In the genomic region with DNA sequence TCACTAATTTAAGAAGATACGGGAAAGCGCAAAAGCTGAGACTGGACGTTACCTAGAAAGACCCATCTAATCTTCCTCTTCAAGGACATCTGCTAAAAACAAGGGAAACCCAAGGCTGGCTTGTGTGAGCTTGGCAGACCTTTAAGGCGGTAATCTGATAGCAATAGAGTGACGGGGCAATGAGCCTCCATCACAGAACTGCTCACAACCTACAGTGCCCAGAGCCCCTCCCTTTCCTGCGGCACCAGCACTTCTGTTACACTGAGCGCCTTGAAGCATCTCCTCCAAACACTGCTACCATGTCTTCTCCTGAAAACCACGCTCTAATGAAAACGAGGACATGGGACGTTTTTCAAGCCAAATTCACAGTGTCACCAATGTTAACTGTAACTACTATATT, we compare ENCODE assay signal across 19 mouse cellular contexts.
A peak's percentile ranks its signal among the peaks of the same experiment; 100 is the strongest.
DNase-seq lines count a peak whose midpoint lies in the region; ATAC-seq lines count a peak whose summit lies in the region.
"Had no signal": no experiment of that assay in that cellular context is flagged by ENCODE, and none has a peak within 500 bp of the region (broad histone marks: within the 10 kb centered on the region; RNA-seq: fewer than 3 reads in every experiment).

No protein-coding gene starts in this region.

- peaks cover 44% of the 10 kb centered on the region for H3K4me1 ChIP-seq in hindbrain, embryonic 14.5 days (replicated peaks; ENCODE audit: control insufficient read depth, insufficient read depth, low read length)
- no peaks in the 10 kb centered on the region; the same call in 1 of the 2 replicates for H3K4me1 ChIP-seq in hindbrain, embryonic 11.5 days (replicated peaks; ENCODE audit: control insufficient read depth, insufficient read depth, low read length)
- H3K4me1 ChIP-seq in midbrain, embryonic 11.5 days (ENCODE audit: control insufficient read depth, insufficient read depth, low read length): no peaks in the 10 kb centered on the region
- peaks cover 19% of the 10 kb centered on the region for H3K4me1 ChIP-seq in midbrain, embryonic 14.5 days (ENCODE audit: control insufficient read depth, insufficient read depth, low read length)
- peaks cover 18% of the 10 kb centered on the region for H3K4me1 ChIP-seq in embryonic facial prominence, embryonic 14.5 days (ENCODE audit: control insufficient read depth, insufficient read depth, low read length)

- H3K9me3 ChIP-seq in hindbrain, embryonic 14.5 days (ENCODE audit: control insufficient read depth, low read length): no peaks in the 10 kb centered on the region
- no peaks in the 10 kb centered on the region for H3K9me3 ChIP-seq in hindbrain, embryonic 11.5 days (ENCODE audit: control insufficient read depth, low read length)
- no peaks in the 10 kb centered on the region for H3K9me3 ChIP-seq in midbrain, embryonic 11.5 days (ENCODE audit: control insufficient read depth, low read length)
- no peaks in the 10 kb centered on the region for H3K9me3 ChIP-seq in midbrain, embryonic 14.5 days (ENCODE audit: control insufficient read depth, low read length)
- no peaks in the 10 kb centered on the region for H3K9me3 ChIP-seq in embryonic facial prominence, embryonic 14.5 days (ENCODE audit: control insufficient read depth, low read length)
- H3K9me3 ChIP-seq: heart, embryonic 10.5 days; hindbrain, embryonic 10.5 days; stomach, embryonic 15.5 days had no signal

- no peak overlapping the region for H3K4me2 ChIP-seq in hindbrain, embryonic 14.5 days (replicated peaks)
- H3K4me2 ChIP-seq in hindbrain, embryonic 11.5 days (replicated peaks; ENCODE audit: low read depth, low read length): no peak overlapping the region
- H3K4me2 ChIP-seq in midbrain, embryonic 11.5 days: no peak overlapping the region
- H3K4me2 ChIP-seq in midbrain, embryonic 14.5 days (ENCODE audit: low read length): no peak overlapping the region
- no peak overlapping the region for H3K4me2 ChIP-seq in embryonic facial prominence, embryonic 14.5 days (ENCODE audit: low read depth, low read length)
- H3K4me2 ChIP-seq: liver, embryonic 11.5 days; stomach, embryonic 15.5 days had no signal

- 69% methylated on average over 10 of the region's 10 CpGs for WGBS in hindbrain, embryonic 14.5 days
- WGBS in hindbrain, embryonic 11.5 days: 71% methylated on average over 10 of the region's 10 CpGs
- WGBS in midbrain, embryonic 11.5 days: 75% methylated on average over 10 of the region's 10 CpGs
- 69% methylated on average over 10 of the region's 10 CpGs for WGBS in midbrain, embryonic 14.5 days
- WGBS in embryonic facial prominence, embryonic 14.5 days: 50% methylated on average over 10 of the region's 10 CpGs

- H3K9ac ChIP-seq in hindbrain, embryonic 14.5 days: no peak overlapping the region
- no peak overlapping the region for H3K9ac ChIP-seq in hindbrain, embryonic 11.5 days (ENCODE audit: low read depth, low read length)
- H3K9ac ChIP-seq in midbrain, embryonic 11.5 days (ENCODE audit: low read length): no peak overlapping the region
- H3K9ac ChIP-seq in midbrain, embryonic 14.5 days (replicated peaks; ENCODE audit: low read length): no peak overlapping the region
- H3K9ac ChIP-seq in embryonic facial prominence, embryonic 14.5 days (ENCODE audit: low read depth, low read length): no peak overlapping the region
- H3K9ac ChIP-seq: stomach, embryonic 15.5 days had no signal

- H3K27ac ChIP-seq in hindbrain, embryonic 14.5 days: no peak overlapping the region
- no peak overlapping the region for H3K27ac ChIP-seq in hindbrain, embryonic 11.5 days (ENCODE audit: low read depth, low read length)
- H3K27ac ChIP-seq in midbrain, embryonic 11.5 days (ENCODE audit: low read depth, low read length): no peak overlapping the region
- H3K27ac ChIP-seq in midbrain, embryonic 14.5 days (replicated peaks; ENCODE audit: low read depth, low read length): no peak overlapping the region
- no peak overlapping the region for H3K27ac ChIP-seq in embryonic facial prominence, embryonic 14.5 days (replicated peaks; ENCODE audit: low read depth, low read length)
- H3K27ac ChIP-seq: gastrocnemius, adult 2 months; heart, embryonic 10.5 days; hindbrain, embryonic 10.5 days; stomach, embryonic 15.5 days had no signal

- no peaks in the 10 kb centered on the region for H3K27me3 ChIP-seq in hindbrain, embryonic 14.5 days (ENCODE audit: control insufficient read depth, insufficient read depth, low read length)
- no peaks in the 10 kb centered on the region for H3K27me3 ChIP-seq in hindbrain, embryonic 11.5 days (ENCODE audit: control insufficient read depth, insufficient read depth, low read length)
- H3K27me3 ChIP-seq in midbrain, embryonic 11.5 days (ENCODE audit: control insufficient read depth, insufficient read depth, low read length): no peaks in the 10 kb centered on the region
- H3K27me3 ChIP-seq in midbrain, embryonic 14.5 days (ENCODE audit: control insufficient read depth, insufficient read depth, low read length): no peaks in the 10 kb centered on the region
- H3K27me3 ChIP-seq in embryonic facial prominence, embryonic 14.5 days (replicated peaks; ENCODE audit: control insufficient read depth, insufficient read depth, low read length): no peaks in the 10 kb centered on the region
- H3K27me3 ChIP-seq: stomach, embryonic 15.5 days had no signal

- ATAC-seq in hindbrain, embryonic 14.5 days (ENCODE audit: low FRiP score): 0 out of 2 replicates have a peak, but pooled peaks have one; percentile 46
- ATAC-seq in hindbrain, embryonic 11.5 days (ENCODE audit: low FRiP score): no peak
- ATAC-seq in midbrain, embryonic 11.5 days (ENCODE audit: low FRiP score): no peak
- no peak for ATAC-seq in midbrain, embryonic 14.5 days (ENCODE audit: low FRiP score, low TSS enrichment)
- peak; percentile 59; the same call in 1 of the 2 replicates for ATAC-seq in embryonic facial prominence, embryonic 14.5 days (ENCODE audit: low read depth)
- ATAC-seq in megakaryocyte-erythroid progenitor cell, adult 5-6 weeks (replicated peaks; ENCODE audit: low FRiP score, low TSS enrichment, poor library complexity, severe bottlenecking): 0 out of 2 replicates have a peak, but pooled peaks have one; percentile 51

- no peaks in the 10 kb centered on the region for H3K36me3 ChIP-seq in hindbrain, embryonic 14.5 days (replicated peaks; ENCODE audit: control insufficient read depth, insufficient read depth)
- H3K36me3 ChIP-seq in hindbrain, embryonic 11.5 days (ENCODE audit: control insufficient read depth, insufficient read depth, low read length): no peaks in the 10 kb centered on the region
- H3K36me3 ChIP-seq in midbrain, embryonic 11.5 days (ENCODE audit: control insufficient read depth, insufficient read depth, low read length): no peaks in the 10 kb centered on the region
- no peaks in the 10 kb centered on the region for H3K36me3 ChIP-seq in midbrain, embryonic 14.5 days (ENCODE audit: control insufficient read depth, insufficient read depth, low read length)
- no peaks in the 10 kb centered on the region for H3K36me3 ChIP-seq in embryonic facial prominence, embryonic 14.5 days (ENCODE audit: control insufficient read depth, insufficient read depth, low read length)
- H3K36me3 ChIP-seq: heart, embryonic 10.5 days; hindbrain, embryonic 10.5 days; stomach, embryonic 15.5 days had no signal

- H3K4me3 ChIP-seq in hindbrain, embryonic 14.5 days (replicated peaks; ENCODE audit: low read length): no peak overlapping the region
- no peak overlapping the region for H3K4me3 ChIP-seq in hindbrain, embryonic 11.5 days (ENCODE audit: low read depth, low read length)
- no peak overlapping the region for H3K4me3 ChIP-seq in midbrain, embryonic 11.5 days (ENCODE audit: low read depth, low read length)
- no peak overlapping the region for H3K4me3 ChIP-seq in midbrain, embryonic 14.5 days (replicated peaks; ENCODE audit: low read depth, low read length)
- no peak overlapping the region for H3K4me3 ChIP-seq in embryonic facial prominence, embryonic 14.5 days (ENCODE audit: low read depth, low read length)
- H3K4me3 ChIP-seq: gastrocnemius, adult 2 months; heart, embryonic 10.5 days; hindbrain, embryonic 10.5 days; myocyte; stomach, embryonic 15.5 days had no signal

- DNase-seq in hindbrain, embryonic 14.5 days (ENCODE audit: low spot score): no peak
- DNase-seq in hindbrain, embryonic 11.5 days (ENCODE audit: low spot score): no peak
- DNase-seq in midbrain, embryonic 11.5 days (ENCODE audit: low spot score, missing footprints): peak; percentile 82
- no peak for DNase-seq in midbrain, embryonic 14.5 days
- DNase-seq in embryonic facial prominence, embryonic 14.5 days (ENCODE audit: low spot score): peak; percentile 35
- DNase-seq in gastrocnemius, adult 18-20 months (ENCODE audit: low spot score): no peak
- DNase-seq: adrenal gland, postnatal 14 days; cerebellum, postnatal 10 days; gastrocnemius, adult 2 months; kidney, postnatal 10 days; lung, adult 18-20 months; lung, postnatal 14 days; right cerebral cortex, postnatal 25 days had no signal

Comparison
In these comparisons a context has a peak if more than half of its experiments do, and no peak if none do; other contexts are left out.
1. ATAC-seq: peak in hindbrain, embryonic 14.5 days (single experiment), embryonic facial prominence, embryonic 14.5 days (single experiment) and megakaryocyte-erythroid progenitor cell, adult 5-6 weeks (single experiment); none in hindbrain, embryonic 11.5 days (single experiment), midbrain, embryonic 11.5 days (single experiment) and midbrain, embryonic 14.5 days (single experiment).
2. DNase-seq: peak in midbrain, embryonic 11.5 days (single experiment) and embryonic facial prominence, embryonic 14.5 days (single experiment); none in hindbrain, embryonic 14.5 days (single experiment), hindbrain, embryonic 11.5 days (single experiment), midbrain, embryonic 14.5 days (single experiment) and gastrocnemius, adult 18-20 months (single experiment).